Mouse (Mus musculus) retina, adult 2 months (tissue): ENCODE measurements around the gene Bcor.

Source experiments
- DNase-seq: peaks from one replicate; pipeline ENCODE4 v3.0.0-alpha.2; 2012; ENCODE audit warnings: low read depth, low spot score

Gene Bcor

DNA sequence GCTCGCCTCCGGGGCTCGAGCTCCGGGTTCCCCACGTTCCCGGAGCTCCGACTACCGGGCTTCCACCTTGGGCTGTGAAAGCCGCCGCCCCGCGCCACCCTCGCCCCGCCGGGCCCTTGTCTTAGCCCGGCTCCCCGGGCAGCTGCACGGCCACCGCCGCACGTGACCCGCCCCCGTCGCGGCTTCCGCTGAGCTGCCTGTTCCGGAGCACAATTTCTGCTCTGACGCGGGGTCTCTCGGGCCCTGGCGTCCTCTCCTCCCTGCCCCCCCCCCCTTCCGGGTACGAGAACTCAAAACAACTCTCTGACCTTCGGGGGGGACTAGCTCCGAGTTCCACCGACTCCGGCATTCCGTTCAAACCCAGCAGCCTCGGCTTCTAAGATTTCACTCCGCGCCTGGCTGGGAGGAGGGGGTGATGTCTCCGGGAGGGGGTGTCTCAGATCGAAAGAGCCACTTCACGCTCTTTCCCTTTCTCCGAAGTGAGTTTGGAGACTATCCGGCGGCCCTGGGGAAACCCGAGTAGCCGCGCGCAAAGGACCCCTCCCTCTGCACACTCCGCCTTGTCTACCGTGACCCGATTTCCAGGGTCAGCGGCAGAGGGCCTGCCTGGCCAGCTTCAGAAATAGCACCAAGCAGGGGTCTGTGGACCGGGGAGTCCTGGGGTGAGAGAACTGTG lies at the start of gene Bcor:
Gene Bcor (minus strand): TSS at position 375 of the 676 bp plus-strand sequence.
- no peak for DNase-seq

DNA sequence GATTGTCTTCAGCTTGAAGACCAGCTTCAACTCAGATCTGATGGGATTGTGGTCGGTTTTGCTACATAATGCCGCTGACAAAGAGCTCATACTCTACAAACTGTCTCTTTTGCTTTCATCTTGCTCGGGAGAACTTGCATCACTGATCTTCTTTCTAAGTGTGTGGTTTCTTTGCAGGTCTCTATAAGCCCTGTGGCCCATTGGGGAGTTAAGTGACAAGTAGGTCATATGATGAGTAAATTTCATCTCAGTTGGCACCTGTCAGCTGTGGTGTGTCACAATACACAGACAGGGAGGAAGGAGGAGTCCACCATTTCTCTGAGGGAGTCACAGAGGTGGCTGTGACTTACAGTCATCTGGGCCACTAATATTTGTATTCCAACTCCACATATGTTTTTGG lies 42.8 kb upstream of the Bcor start:
- no peak for DNase-seq

GRCm38 (mm10) chrX:12201111-12201510 lies 41.0 kb upstream of the Bcor start:
- no peak for DNase-seq

GRCm38 (mm10) chrX:12195234-12195919 lies 35.2 kb upstream of the Bcor start:
- DNase-seq, result no peak

GRCm38 (mm10) chrX:12192343-12192742 lies 32.2 kb upstream of the Bcor start:
- no peak for DNase-seq

- no peak for DNase-seq
These were observed 29.4 kb upstream of the Bcor start for GRCm38 (mm10) chrX:12189511-12189910.

DNA sequence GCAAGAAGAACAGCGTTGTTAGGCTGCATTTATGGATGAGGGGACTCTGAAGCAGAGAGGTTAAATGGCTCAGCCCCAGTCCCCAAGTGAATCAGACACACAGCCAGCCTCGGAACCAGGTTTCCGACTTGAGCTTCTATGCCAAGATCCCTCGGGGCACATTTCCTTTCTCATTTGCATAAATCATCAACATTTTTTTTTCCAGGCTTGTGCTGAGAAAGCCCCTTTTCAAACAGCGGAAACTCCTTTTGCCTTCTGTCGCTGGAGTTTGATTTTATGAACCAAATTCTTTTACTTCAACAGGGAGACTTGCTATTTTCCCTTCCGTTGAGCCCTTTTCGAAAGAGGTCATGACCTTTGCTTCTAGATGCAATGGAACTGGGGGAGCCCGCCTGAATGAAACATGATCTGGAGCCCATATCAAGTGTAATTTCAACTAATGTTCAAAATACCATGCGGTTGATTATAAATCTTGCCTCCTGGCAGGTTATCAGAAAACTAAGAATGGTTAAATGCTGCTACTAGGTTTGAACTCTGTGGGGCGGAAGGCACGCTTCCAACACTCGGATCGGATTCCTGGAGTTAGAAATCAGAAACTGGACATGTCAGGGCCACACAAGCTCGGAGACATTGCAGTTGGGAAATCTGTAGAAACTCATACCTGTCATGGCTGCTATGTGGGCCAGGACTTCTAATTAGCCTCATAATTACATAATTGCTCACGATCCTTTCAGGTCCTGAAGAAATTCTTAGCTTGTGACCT lies 15.2 kb upstream of the Bcor start:
- DNase-seq, result no peak

- no peak for DNase-seq
These were observed 10.0 kb upstream of the Bcor start for GRCm38 (mm10) chrX:12170128-12170527.

DNA sequence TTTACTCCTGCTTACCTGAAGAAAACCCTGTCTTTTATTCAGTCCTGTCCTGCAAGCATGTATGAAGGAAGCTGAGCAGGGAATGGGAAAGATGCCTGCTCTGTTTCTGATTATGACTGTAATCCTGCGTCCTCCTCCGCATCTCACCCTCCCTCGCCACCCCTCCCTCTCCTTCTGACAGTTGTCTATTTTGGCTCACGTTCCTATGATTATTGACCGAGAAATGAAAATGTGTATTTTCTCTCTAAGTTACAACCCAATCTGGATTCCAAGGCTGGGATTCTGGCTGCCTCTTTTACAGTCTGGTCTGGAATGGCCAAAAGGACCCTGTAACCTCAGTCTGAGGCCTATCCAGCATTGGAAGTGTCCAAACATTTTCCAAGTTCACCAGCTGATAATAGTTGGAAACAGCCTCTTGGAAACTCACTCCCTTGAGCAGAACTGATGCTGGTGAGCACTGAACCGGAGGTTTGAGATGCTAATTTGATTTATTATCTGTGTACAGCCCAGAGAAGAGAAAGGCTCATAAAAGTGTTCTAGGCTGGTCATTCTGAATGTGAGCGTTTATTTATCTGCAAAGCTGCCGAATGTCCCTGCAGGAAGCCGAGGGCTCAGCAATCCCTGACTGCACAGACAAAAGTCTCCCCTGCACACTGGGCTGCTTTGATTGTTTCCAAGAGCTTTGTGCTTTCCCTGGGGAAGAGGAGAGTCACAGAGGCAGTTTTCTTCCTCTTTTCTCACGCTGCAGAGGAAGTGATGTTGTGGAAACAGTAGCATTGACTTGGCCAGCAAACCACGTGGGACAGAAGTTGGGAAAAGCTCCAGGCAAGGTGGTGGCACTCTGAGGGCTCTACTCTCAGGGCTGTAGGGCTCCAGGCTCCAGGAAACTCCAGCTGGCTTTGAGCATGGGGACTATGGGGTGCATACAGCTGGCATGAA lies 4.7 kb upstream of the Bcor start:
- no peak for DNase-seq

- DNase-seq, result no peak
These were observed 647 bp downstream of the Bcor start for GRCm38 (mm10) chrX:12159534-12159881.

- no peak for DNase-seq
These were observed 1.2 kb downstream of the Bcor start for GRCm38 (mm10) chrX:12158821-12159533.

GRCm38 (mm10) chrX:12158244-12158820 lies 1.8 kb downstream of the Bcor start:
- DNase-seq, result no peak

DNA sequence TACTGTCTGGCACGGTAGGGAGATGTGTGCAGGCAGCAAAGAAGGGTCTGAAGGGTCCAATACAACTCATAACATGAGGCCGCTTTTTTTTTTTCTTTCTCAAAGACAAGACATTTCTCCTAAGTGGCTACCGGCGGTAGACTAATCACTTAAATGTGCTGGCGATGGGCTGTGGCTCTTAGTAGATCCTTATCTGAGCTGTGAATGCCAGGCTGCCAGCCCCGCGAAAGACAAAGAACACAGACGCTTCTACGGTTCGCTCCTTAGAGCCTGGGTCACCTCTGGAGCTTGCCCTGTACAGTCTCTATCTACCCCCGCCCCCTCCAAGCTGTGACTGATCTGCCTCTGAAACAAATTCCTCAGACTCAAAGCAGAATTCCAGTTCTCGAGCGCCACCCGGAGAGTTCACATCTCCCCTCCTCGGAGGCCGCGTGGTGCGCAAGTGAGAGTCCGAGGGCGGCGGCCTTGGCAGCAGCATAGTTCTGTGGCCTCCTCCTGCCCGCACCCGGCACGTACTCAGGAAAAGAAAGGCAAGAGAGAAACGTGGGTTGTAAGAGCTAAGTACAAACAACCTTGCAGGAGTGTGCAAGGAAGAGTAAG lies 2.7 kb downstream of the Bcor start:
- no peak for DNase-seq

GRCm38 (mm10) chrX:12155842-12156291 lies 4.3 kb downstream of the Bcor start:
- no peak for DNase-seq

DNA sequence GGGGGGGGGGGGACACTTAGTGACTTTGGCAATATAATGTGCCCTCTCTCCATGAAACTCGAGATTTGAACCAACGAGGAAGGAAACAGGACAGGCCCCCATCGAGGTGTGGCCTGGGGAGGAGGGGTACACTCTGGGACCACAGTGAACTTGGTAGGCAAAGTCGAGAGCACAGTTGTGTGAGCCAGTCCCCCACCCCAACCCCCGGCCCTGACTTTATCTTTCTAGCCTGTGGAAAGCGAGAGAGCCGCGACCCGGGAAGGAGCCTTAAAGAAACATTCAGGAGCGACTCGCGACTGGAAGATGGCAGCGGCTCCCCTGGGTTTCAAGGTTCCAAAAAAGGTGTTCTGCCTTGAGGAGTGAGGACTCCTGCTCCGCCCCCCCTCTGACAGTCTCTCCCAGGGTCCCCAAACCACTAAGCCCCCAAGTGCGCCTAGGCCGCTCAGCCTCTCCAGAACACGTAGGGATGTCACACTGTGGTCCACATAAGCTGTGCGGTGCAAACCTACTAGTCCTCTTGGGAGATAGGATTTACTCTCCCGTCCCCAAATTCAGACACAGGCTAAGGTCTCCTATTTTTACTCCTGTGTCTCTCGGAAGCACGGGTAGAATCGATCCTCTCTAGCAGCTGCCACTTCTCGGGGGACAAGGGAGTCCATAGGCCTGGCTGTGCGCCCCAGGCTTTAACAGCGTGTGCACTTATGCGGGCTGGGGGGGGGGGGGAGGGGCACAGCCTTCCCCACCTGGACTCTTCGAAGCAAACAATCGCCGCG lies 4.9 kb downstream of the Bcor start:
- no peak for DNase-seq

DNA sequence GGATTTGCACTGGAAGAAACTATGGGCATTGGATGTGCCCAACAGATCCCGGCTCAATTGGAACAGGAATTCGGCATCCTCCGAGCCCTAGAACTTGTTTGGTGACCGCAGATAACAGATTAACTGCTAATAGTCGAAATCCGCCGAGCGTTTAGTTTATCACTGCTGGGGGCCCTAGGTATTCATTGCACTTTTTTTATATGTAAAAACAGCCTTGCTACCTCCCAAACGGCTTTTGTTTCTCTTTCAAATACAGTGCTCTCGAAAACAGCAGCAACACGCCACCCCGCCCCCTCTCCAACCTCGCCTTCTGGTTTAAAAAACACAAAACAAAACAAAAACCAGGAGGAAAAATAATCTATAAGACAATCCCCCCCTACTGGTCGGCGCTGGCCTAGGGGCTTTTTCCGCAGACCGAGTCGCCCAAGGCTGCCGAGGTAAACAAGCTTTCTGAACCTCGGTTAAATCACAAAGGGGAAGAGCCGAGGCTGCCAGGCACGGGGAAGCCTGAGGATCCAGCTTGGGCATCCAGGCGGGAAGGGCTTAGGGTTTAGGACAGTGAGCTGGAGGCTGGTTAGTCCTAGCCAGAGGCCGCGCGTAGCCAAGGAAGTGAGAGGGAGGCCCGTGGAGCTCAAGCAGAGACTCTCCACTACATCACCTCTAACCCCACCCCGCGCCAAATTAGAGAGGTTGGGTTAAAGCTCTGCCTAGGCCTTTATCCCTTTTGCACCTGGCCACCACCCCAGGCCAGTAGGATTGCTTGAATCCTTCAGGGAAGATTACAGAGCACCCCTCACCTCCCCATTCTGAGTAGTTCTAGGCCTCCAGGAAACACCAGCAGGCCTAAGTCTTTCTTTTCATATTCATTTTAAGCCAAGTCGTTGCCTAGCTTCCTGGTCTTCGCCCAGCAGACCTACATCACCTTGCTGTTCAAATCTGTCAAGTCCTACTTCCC lies 6.7 kb downstream of the Bcor start:
- no peak for DNase-seq

DNA sequence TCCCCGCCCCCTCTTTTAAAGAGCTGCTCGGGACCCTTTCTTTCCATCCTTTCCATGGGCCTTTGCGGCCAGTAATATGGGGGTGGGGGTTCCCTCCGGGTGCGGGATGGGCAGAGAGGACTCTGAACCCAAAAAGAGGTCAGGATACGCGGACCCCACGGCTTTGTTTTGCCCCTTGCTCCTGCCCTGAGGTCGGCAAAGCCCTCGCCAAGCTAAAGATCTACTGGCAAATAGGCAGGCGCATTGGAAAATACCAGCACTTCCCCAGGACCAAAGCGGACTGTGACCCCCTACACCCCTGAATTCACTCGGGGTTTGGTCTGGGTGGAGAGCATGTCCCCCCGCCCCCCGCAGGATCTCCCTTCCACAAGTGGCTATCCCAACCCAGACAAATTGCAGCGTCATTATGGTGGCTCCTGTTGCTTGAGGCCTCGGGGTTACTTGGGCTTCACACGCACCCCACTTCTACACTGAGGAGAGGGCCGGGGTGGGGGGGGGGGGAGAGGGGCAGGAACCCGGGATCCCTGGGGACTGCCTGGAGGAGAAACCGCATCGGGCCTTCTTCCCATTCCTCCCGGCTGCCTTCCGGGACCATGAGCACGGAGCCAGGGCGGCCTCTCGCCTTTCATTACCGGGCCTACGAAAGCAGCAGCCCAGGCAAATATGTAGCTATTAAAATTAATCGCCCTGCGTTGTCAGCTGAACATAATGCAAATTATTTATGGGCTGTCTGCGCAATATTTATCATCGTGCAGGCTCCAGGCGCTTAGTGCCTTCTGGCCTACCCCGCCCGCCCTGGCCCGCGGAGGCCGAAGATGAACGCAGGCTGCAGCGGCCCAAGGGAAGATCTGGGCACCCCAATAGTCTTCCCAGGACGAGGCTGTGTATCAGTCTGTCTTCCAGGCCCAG lies 7.9 kb downstream of the Bcor start:
- DNase-seq, result no peak
